In genomic region chr5:77133960-77134359, GRCm38 (mm10) we compare ENCODE assay signal across 15 mouse cellular contexts. TPM values are rescaled to one million over a fixed set of nuclear protein-coding genes. Genes with fewer than 3 reads are reported as not detected.
DNase-seq lines count a peak whose midpoint lies in the region; ATAC-seq and TF ChIP-seq lines count a peak whose summit lies in the region.
"Had no signal": no experiment of that assay in that cellular context is flagged by ENCODE, and none has a peak within 500 bp of the region (broad histone marks: within the 10 kb centered on the region; RNA-seq: fewer than 3 reads in every experiment).

No protein-coding gene starts in this region.

- no peaks in the 10 kb centered on the region for H3K9me3 ChIP-seq in ES-E14 (ENCODE audit: control insufficient read depth, insufficient read depth, low read depth, low read length)
- peaks cover under 1% of the 10 kb centered on the region; the same call in 1 of the 2 replicates for H3K9me3 ChIP-seq in forebrain, embryonic 10.5 days
- H3K9me3 ChIP-seq: embryonic facial prominence, embryonic 15.5 days had no signal

- no peaks in the 10 kb centered on the region for H3K79me2 ChIP-seq in liver, adult 2 months (ENCODE audit: control insufficient read depth, insufficient read depth, low read length)

- peak; percentile 6 for ATAC-seq in inflammation-experienced regulatory T-cells, adult 6 months
- ATAC-seq: forebrain, embryonic 13.5 days; hindbrain, postnatal 0 days had no signal

- no peak for TF ChIP-seq CTCF in liver, adult 2 months (IDR thresholded peaks at IDR 0.05; ENCODE audit: low read depth, low read length)

- DNase-seq in liver, adult 2 months (ENCODE audit: extremely low read depth, low read depth, low spot score), result peak; percentile 30
- DNase-seq in liver (no peak), ES-E14 (ENCODE audit: low read depth, low spot score) (no peak)
- no peak for DNase-seq in spleen, postnatal 4 days (ENCODE audit: low spot score in 2 of 2)
- no peak for DNase-seq in forebrain, embryonic 10.5 days (ENCODE audit: extremely low spot score, low spot score)
- no peak for DNase-seq in layer of hippocampus, postnatal 10 days (ENCODE audit: low spot score in 2 of 2)
- DNase-seq: cerebellum, postnatal 14 days; heart, postnatal 36 days; kidney, adult 2 months; kidney, postnatal 14 days; right cerebral cortex, postnatal 14 days had no signal

- H3K4me1 ChIP-seq in liver, adult 2 months (ENCODE audit: control insufficient read depth, insufficient read depth, low read length), result peaks cover 36% of the 10 kb centered on the region
- peaks cover 2 to 5% of the 10 kb centered on the region in 2 experiments; a peak in 2 of 4 replicates for H3K4me1 ChIP-seq in ES-E14 (ENCODE audit: control insufficient read depth in 2 of 2, insufficient read depth in 2 of 2, low read length in 2 of 2, poor library complexity in 1 of 2)
- peaks cover 28% of the 10 kb centered on the region for H3K4me1 ChIP-seq in forebrain, embryonic 10.5 days
- H3K4me1 ChIP-seq: embryonic facial prominence, embryonic 15.5 days had no signal

- no peak for TF ChIP-seq POLR2A in liver, adult 2 months (IDR thresholded peaks at IDR 0.05; ENCODE audit: extremely low read depth, insufficient read depth, low read length)

- no peak overlapping the region for H3K9ac ChIP-seq in liver, adult 2 months (ENCODE audit: low read depth, low read length)
- no peak overlapping the region for H3K9ac ChIP-seq in ES-E14 (ENCODE audit: insufficient read depth, low read depth, low read length, poor library complexity, severe bottlenecking)
- H3K9ac ChIP-seq: embryonic facial prominence, embryonic 15.5 days; forebrain, embryonic 13.5 days had no signal

- no peaks in the 10 kb centered on the region for H3K27me3 ChIP-seq in liver, adult 2 months (ENCODE audit: control insufficient read depth, insufficient read depth, low read length)
- H3K27me3 ChIP-seq in forebrain, embryonic 10.5 days (ENCODE audit: poor library complexity, severe bottlenecking), result peaks cover 87% of the 10 kb centered on the region
- H3K27me3 ChIP-seq: embryonic facial prominence, embryonic 15.5 days had no signal

- peak overlapping the region; percentile 71 for H3K27ac ChIP-seq in liver, adult 2 months (replicated peaks; ENCODE audit: insufficient read depth, low read depth, low read length)
- H3K27ac ChIP-seq in ES-E14 (ENCODE audit: insufficient read depth, low read depth, low read length, poor library complexity, severe bottlenecking), result no peak overlapping the region
- H3K27ac ChIP-seq in forebrain, embryonic 10.5 days, result no peak overlapping the region
- H3K27ac ChIP-seq: embryonic facial prominence, embryonic 15.5 days; forebrain, embryonic 13.5 days; hindbrain, postnatal 0 days had no signal

- 67% methylated on average over 5 of the region's 5 CpGs for WGBS in liver, adult 2 months
- WGBS in forebrain, embryonic 10.5 days, result 84% methylated on average over 5 of the region's 5 CpGs

- H3K36me3 ChIP-seq in liver, adult 2 months (ENCODE audit: control insufficient read depth, insufficient read depth, low read length), result no peaks in the 10 kb centered on the region
- H3K36me3 ChIP-seq in ES-E14 (ENCODE audit: control insufficient read depth, insufficient read depth, low read length, poor library complexity, severe bottlenecking), result no peaks in the 10 kb centered on the region
- no peaks in the 10 kb centered on the region for H3K36me3 ChIP-seq in forebrain, embryonic 10.5 days (replicated peaks)
- H3K36me3 ChIP-seq: embryonic facial prominence, embryonic 15.5 days had no signal

- in situ Hi-C loops in ES-E14 (cut with MboI; ENCODE audit: low sequenced_read_pairs in 2 of 2, unreplicated experiment in 2 of 2), result no loop called here

- no peak overlapping the region for H3K4me3 ChIP-seq in liver, adult 2 months (ENCODE audit: insufficient read depth, low read depth, low read length)
- H3K4me3 ChIP-seq in ES-E14 (ENCODE audit: insufficient read depth in 1 of 2, low read depth in 1 of 2, low read length in 2 of 2, poor library complexity in 1 of 2, severe bottlenecking in 1 of 2), result no peak overlapping the region
- H3K4me3 ChIP-seq in forebrain, embryonic 10.5 days, result no peak overlapping the region
- H3K4me3 ChIP-seq: embryonic facial prominence, embryonic 15.5 days; forebrain, embryonic 13.5 days had no signal

TF ChIP-seq in ES-E14, 5 proteins besides CTCF, POLR2A, EP300 and RAD21:
- TF ChIP-seq ZNF384 (IDR thresholded peaks at IDR 0.05; ENCODE audit: low read depth, low read length), result no peak
- TF ChIP-seq MAFK (IDR thresholded peaks at IDR 0.05; ENCODE audit: insufficient read depth, low read depth, low read length), result peak; percentile 59; the same call in 1 of the 2 replicates
- no peak for TF ChIP-seq HCFC1 (IDR thresholded peaks at IDR 0.05; ENCODE audit: borderline replicate concordance, insufficient read depth, low read length)
- TF ChIP-seq ZC3H11A (IDR thresholded peaks at IDR 0.05; ENCODE audit: borderline replicate concordance, low read depth, low read length), result no peak
- no peak for TF ChIP-seq CHD2 (IDR thresholded peaks at IDR 0.05; ENCODE audit: low read depth, low read length)

RNA-seq across cellular contexts. Expression of gene Hopx, which starts 19.0 kb away (rescaled TPM):
- 42.7 and 77.2 TPM in 2 replicates for total RNA-seq in liver, adult 2 months (2014; rRNA removed)
- polyA plus RNA-seq in liver, adult 2 months (2012; rRNA removed), result 84.9 and 92.3 TPM in 2 replicates
- total RNA-seq in ES-E14 (2012; rRNA removed), result 3.9 and 4.9 TPM in 2 replicates
- 10 to 100 TPM; 13.8 to 24.5 (median 15.9) TPM for polyA plus RNA-seq in inflammation-experienced regulatory T-cells, adult 6 months (2017; shearing (Covaris generic))
- 0.23 and 0.55 TPM in 2 replicates for polyA plus RNA-seq in forebrain, embryonic 10.5 days (2016; fragmentation: Nextera tagmentation; extraction: Ambion mirVana)
- 10 to 100 TPM; 76.6 to 77.1 TPM for total RNA-seq in layer of hippocampus, postnatal 10 days (2021)
